Mouse (Mus musculus) myocyte (in vitro differentiated cells): Measurements from ENCODE around the gene Rdh5. TPM values are rescaled to one million over a fixed set of nuclear protein-coding genes. Genes with fewer than 3 reads are reported as not detected.

Source experiments
- H3K27me3 ChIP-seq: one replicate; pipeline ENCODE4 v1.6.1; 2011; ENCODE audit not compliant: control insufficient read depth, insufficient read depth, insufficient read length
- H3K36me3 ChIP-seq: one replicate; pipeline ENCODE4 v1.6.1; 2011; ENCODE audit not compliant: control insufficient read depth, insufficient read depth
- H3K4me2 ChIP-seq: one replicate; pipeline ENCODE4 v1.6.1; 2011; ENCODE audit warnings: low read depth, control low read depth
- H3K4me3 ChIP-seq: one replicate; pipeline ENCODE4 v1.5.1; 2011; ENCODE audit warnings: mild to moderate bottlenecking, control low read depth, moderate library complexity
- H3K79me2 ChIP-seq: one replicate; pipeline ENCODE4 v1.6.1; 2011; ENCODE audit not compliant: control insufficient read depth, insufficient read depth
- H3ac ChIP-seq: one replicate; pipeline ENCODE4 v1.6.1; 2011; ENCODE audit not compliant: control insufficient read depth, insufficient read length
- CEBPB ChIP-seq: IDR thresholded peaks from 2 replicates; pipeline ENCODE4 v1.6.1; 2011; ENCODE audit warnings: mild to moderate bottlenecking, moderate library complexity; ENCODE audit not compliant: poor library complexity, insufficient read depth, severe bottlenecking
- E2F4 ChIP-seq: IDR thresholded peaks from one replicate; pipeline ENCODE4 v1.6.1; 2011; ENCODE audit warnings: mild to moderate bottlenecking, control low read depth, moderate library complexity; ENCODE audit not compliant: insufficient read depth
- MAX ChIP-seq: IDR thresholded peaks from one replicate; pipeline ENCODE4 v1.6.1; 2011; ENCODE audit warnings: low read depth, mild to moderate bottlenecking, control low read depth
- MYOD1 ChIP-seq, 3 experiments: IDR thresholded peaks; one replicate each; pipeline ENCODE4 v1.6.1; 2011; ENCODE audit warnings: control low read depth in 2 of 3, low read depth in 2 of 3, mild to moderate bottlenecking in 2 of 3, moderate library complexity in 1 of 3; ENCODE audit not compliant: insufficient read length in 2 of 3, control insufficient read depth in 1 of 3
- MYOG ChIP-seq, 3 experiments: IDR thresholded peaks; one replicate each; pipeline ENCODE4 v1.6.1; 2011; ENCODE audit warnings: control low read depth in 2 of 3, low read depth in 2 of 3, mild to moderate bottlenecking in 2 of 3; ENCODE audit not compliant: insufficient read length in 2 of 3, control insufficient read depth in 1 of 3, insufficient read depth in 1 of 3
- POLR2A ChIP-seq: IDR thresholded peaks from one replicate; pipeline ENCODE4 v1.6.1; 2011; ENCODE audit warnings: low read depth, mild to moderate bottlenecking, control low read depth, moderate library complexity; ENCODE audit not compliant: insufficient read length
- POLR2AphosphoS2 ChIP-seq: IDR thresholded peaks from one replicate; pipeline ENCODE4 v1.6.1; 2011; ENCODE audit warnings: low read depth, control low read depth; ENCODE audit not compliant: insufficient read length
- REST ChIP-seq: IDR thresholded peaks from one replicate; pipeline ENCODE4 v1.6.1; 2011; ENCODE audit warnings: mild to moderate bottlenecking, control low read depth, moderate library complexity; ENCODE audit not compliant: insufficient read depth, insufficient read length
- SRF ChIP-seq: IDR thresholded peaks from one replicate; pipeline ENCODE4 v1.6.1; 2011; ENCODE audit warnings: low read depth; ENCODE audit not compliant: control insufficient read depth, insufficient read length
- TCF12 ChIP-seq: IDR thresholded peaks from one replicate; pipeline ENCODE4 v1.6.1; 2011; ENCODE audit warnings: mild to moderate bottlenecking, control low read depth; ENCODE audit not compliant: poor library complexity, insufficient read depth, severe bottlenecking
- TCF3 ChIP-seq: IDR thresholded peaks from one replicate; pipeline ENCODE4 v1.6.1; 2011; ENCODE audit warnings: low read depth, control low read depth; ENCODE audit not compliant: insufficient read length
- USF1 ChIP-seq: IDR thresholded peaks from one replicate; pipeline ENCODE4 v1.6.1; 2011; ENCODE audit warnings: low read depth, mild to moderate bottlenecking, control low read depth, moderate library complexity
- polyA plus RNA-seq: library from polyadenylated mRNA; unstranded; fragments of >200 nt; fragmentation: generic; extraction: Trizol; gene quantifications from one replicate; pipeline ENCODE4 v1.2.1, GENCODE M21; 2012; ENCODE audit warnings: missing spikeins

Gene Rdh5
- polyA plus RNA-seq, 1 experiment: 63.3 TPM

DNA sequence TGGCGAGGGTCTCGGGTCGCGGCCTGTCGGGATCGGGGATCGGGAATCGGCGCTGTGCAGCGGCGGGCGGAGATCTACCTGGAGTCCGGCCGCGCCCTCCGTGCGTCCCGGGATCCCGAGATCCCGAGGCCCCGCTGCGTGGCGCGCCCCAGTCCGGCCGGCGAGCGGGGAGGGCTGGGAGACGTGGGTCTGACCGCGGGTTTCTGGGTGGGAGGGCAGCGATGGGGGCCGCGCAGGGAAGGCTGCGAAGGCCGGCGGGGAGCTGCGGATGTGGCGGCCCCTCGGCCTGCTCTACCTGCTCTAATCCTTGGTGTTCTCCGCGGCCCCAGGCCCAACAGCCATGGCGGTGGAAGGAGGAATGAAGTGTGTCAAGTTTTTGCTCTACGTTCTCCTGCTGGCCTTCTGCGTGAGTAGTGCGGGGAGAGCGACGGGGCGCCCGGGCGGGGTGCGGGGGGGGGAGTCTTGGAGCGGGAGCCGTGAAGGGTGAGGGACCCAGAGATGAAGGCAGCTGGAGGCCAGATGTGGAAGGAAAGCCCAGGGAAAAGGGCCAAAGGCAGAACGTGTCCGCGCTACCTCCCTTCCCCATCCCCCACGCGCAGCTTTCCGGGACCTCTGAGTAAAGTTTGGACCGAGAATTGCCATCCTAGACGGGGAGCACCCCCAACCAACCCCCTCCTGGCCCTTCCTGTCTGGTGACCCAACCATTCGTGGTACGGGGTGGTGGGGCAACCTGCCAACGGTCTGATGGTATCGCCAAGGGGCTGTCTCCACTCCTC lies 12.4 kb downstream of the Rdh5 start:
- H3K4me3 ChIP-seq: peak overlapping the region; percentile 96
- peak overlapping the region; percentile 93 for H3K4me2 ChIP-seq
- peak overlapping the region; percentile 90 for H3ac ChIP-seq
- H3K79me2 ChIP-seq: peaks cover 60% of the 10 kb centered on the region
- no peaks in the 10 kb centered on the region for H3K27me3 ChIP-seq
- peaks cover 39% of the 10 kb centered on the region for H3K36me3 ChIP-seq
- no peak for TF ChIP-seq REST
- TF ChIP-seq MYOG (IDR thresholded peaks at IDR 0.05; ENCODE audit: control insufficient read depth in 1 of 3, insufficient read depth in 1 of 3, insufficient read length in 2 of 3, low read depth in 2 of 3): no peak
- peak; percentile 40 for TF ChIP-seq POLR2A
- peak; percentile 77 for TF ChIP-seq POLR2AphosphoS2

DNA sequence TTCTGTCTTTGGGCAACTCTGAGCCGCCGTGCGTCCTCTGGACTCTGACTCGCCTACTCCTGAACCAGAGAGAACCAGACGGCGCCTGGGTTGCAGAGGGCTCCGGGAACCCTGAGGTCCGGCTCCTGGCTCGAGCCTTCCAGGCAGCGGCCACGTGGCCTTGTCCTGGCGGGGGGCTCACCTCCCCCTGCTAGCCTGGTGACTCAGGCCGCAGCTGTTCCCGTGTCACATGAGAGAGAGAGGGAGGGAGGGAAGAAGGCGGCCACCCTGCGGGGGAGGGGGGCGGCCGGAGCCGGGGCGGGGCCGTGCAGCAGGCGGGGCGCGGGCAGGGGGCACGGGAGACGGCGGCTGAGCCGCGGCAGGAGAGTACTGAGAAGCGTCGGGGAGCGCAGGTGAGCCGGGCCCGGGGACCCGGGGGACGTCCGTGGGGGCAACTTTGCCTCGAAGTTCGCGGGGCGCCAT lies 13.1 kb downstream of the Rdh5 start:
- peaks cover 53% of the 10 kb centered on the region for H3K79me2 ChIP-seq
- H3K4me2 ChIP-seq: peak overlapping the region; percentile 84

DNA sequence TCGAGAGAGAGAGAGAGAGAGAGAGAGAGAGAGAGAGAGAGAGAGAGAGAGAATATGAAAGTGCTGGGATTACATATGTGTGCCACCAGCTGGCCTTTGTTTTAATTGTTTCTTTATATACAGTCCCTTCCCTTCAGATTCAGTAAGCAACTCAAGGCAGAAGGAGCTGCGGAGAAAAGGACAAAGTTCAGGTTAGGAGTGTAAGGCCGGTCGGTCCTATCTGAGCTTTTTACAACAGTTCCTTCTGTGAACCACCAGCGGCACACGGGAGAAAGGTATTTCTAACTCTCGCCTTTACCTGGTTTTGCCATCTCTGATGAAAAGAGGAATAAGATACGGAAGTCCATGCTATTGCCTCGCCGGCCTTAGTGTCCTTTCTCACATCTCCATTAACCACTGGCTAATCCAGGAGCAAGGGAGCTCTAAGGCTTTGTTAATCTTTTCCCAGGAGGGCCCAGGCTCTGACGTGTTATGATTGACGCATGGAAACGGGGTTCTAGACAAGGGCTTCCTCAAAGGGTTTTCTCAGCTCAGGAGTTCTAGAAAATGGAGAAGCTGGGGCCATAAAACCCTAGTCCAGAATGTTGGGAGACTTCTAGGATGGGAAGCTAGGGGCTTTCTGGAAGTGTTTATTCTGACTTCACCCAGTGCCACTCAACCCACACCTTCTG lies 13.8 kb downstream of the Rdh5 start:
- H3K36me3 ChIP-seq: peaks cover 26% of the 10 kb centered on the region
- peak overlapping the region; percentile 90 for H3ac ChIP-seq
- H3K79me2 ChIP-seq: peaks cover 46% of the 10 kb centered on the region
- no peaks in the 10 kb centered on the region for H3K27me3 ChIP-seq
- H3K4me2 ChIP-seq: peak overlapping the region; percentile 84
- TF ChIP-seq POLR2AphosphoS2 (no peak), POLR2A (no peak), MYOG (IDR thresholded peaks at IDR 0.05; ENCODE audit: control insufficient read depth in 1 of 3, insufficient read depth in 1 of 3, insufficient read length in 2 of 3, low read depth in 2 of 3) (no peak), USF1 (no peak), REST (no peak), CEBPB (no peak)
- peak overlapping the region; percentile 96 for H3K4me3 ChIP-seq

More for the DNA sequence above, 13.1 kb downstream of the Rdh5 start:
- TF ChIP-seq MYOG (IDR thresholded peaks at IDR 0.05; ENCODE audit: control insufficient read depth in 1 of 3, insufficient read depth in 1 of 3, insufficient read length in 2 of 3, low read depth in 2 of 3) (peak; percentile 74 to 97 (median 96)), USF1 (peak; percentile 93), TCF12 (peak; percentile 87), MYOD1 (IDR thresholded peaks at IDR 0.05; ENCODE audit: control insufficient read depth in 1 of 3, insufficient read length in 2 of 3, low read depth in 2 of 3) (peak; percentile 13 to 99 (median 97)), POLR2A (peak; percentile 81), E2F4 (no peak), REST (no peak), POLR2AphosphoS2 (peak; percentile 54), MAX (peak; percentile 75), SRF (no peak), TCF3 (peak; percentile 70), CEBPB (no peak)
- peak overlapping the region; percentile 90 for H3ac ChIP-seq
- peak overlapping the region; percentile 96 for H3K4me3 ChIP-seq
- peaks cover 33% of the 10 kb centered on the region for H3K36me3 ChIP-seq
- H3K27me3 ChIP-seq: no peaks in the 10 kb centered on the region

DNA sequence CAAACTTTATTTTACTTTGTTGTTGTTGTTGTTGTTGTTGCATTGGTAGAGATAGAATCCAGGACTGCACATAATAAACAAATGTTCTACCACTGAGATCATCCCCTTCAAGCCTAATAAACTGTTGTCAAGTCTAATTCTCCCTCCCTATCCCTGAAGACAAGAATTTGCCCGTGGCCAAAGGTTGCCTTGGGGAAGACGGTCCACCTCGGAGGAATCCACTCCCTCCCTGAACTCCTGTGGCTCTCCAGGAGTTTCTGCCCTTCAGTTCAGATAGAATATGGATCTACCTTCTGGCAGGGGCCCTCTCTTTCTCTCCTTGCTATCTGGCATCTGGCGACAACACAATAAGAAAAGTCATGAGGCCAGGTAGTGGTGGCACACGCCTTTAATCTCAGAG lies 17.9 kb downstream of the Rdh5 start:
- TF ChIP-seq TCF12 (no peak), MAX (no peak), POLR2A (no peak), SRF (no peak), MYOG (IDR thresholded peaks at IDR 0.05; ENCODE audit: control insufficient read depth in 1 of 3, insufficient read depth in 1 of 3, insufficient read length in 2 of 3, low read depth in 2 of 3) (no peak), TCF3 (no peak), MYOD1 (IDR thresholded peaks at IDR 0.05; ENCODE audit: control insufficient read depth in 1 of 3, insufficient read length in 2 of 3, low read depth in 2 of 3) (no peak), REST (no peak), CEBPB (no peak), USF1 (no peak), POLR2AphosphoS2 (no peak)
- H3ac ChIP-seq: no peak overlapping the region
- no peak overlapping the region for H3K4me2 ChIP-seq
- H3K36me3 ChIP-seq: no peaks in the 10 kb centered on the region
- no peaks in the 10 kb centered on the region for H3K27me3 ChIP-seq
- no peak overlapping the region for H3K4me3 ChIP-seq
- peaks cover 9% of the 10 kb centered on the region for H3K79me2 ChIP-seq
